Mouse (Mus musculus) fat pad, adult 2 months (tissue): ENCODE data around the gene Arv1.

Source experiments
- DNase-seq: peaks from one replicate; pipeline ENCODE4 v3.0.0-alpha.2; 2011; ENCODE audit warnings: low read depth, low spot score; ENCODE audit errors: extremely low read depth

Arv1 gene

GRCm38 (mm10) chr8:124721862-124722515 lies at the start of gene Arv1, which contains the start of gene Ttc13:
TSS of gene Arv1 (plus strand) at chr8:124722139.
TSS of gene Ttc13 (minus strand) at chr8:124721983.
- DNase-seq = peak; percentile 77

- DNase-seq = no peak
These were observed 49.6 kb upstream of the Arv1 start for GRCm38 (mm10) chr8:124672345-124672744.

GRCm38 (mm10) chr8:124676661-124677060 lies 45.3 kb upstream of the Arv1 start:
- DNase-seq = no peak

- DNase-seq = no peak
These were observed 44.9 kb upstream of the Arv1 start for GRCm38 (mm10) chr8:124677078-124677477.

GRCm38 (mm10) chr8:124677486-124677885 lies 44.5 kb upstream of the Arv1 start:
- no peak for DNase-seq

- no peak for DNase-seq
These were observed 43.7 kb upstream of the Arv1 start for GRCm38 (mm10) chr8:124678246-124678645.

- no peak for DNase-seq
These were observed 40.7 kb upstream of the Arv1 start for GRCm38 (mm10) chr8:124681077-124681791.

GRCm38 (mm10) chr8:124681792-124682157 lies 40.2 kb upstream of the Arv1 start:
- no peak for DNase-seq

GRCm38 (mm10) chr8:124682218-124682617 lies 39.7 kb upstream of the Arv1 start:
- no peak for DNase-seq

- DNase-seq = no peak
These were observed 33.0 kb upstream of the Arv1 start for GRCm38 (mm10) chr8:124688899-124689298.

- no peak for DNase-seq
These were observed 30.2 kb upstream of the Arv1 start for GRCm38 (mm10) chr8:124691706-124692105.

- DNase-seq = no peak
These were observed 26.4 kb upstream of the Arv1 start for GRCm38 (mm10) chr8:124695424-124696100.

GRCm38 (mm10) chr8:124700271-124700670 lies 21.7 kb upstream of the Arv1 start:
- DNase-seq = no peak

GRCm38 (mm10) chr8:124701023-124701422 lies 20.9 kb upstream of the Arv1 start:
- DNase-seq = no peak

- no peak for DNase-seq
These were observed 19.8 kb upstream of the Arv1 start for GRCm38 (mm10) chr8:124702183-124702582.

- DNase-seq = no peak
These were observed 18.4 kb upstream of the Arv1 start for GRCm38 (mm10) chr8:124703526-124703925.

- DNase-seq = no peak
These were observed 17.6 kb upstream of the Arv1 start for GRCm38 (mm10) chr8:124704376-124704775.

GRCm38 (mm10) chr8:124705823-124706222 lies 16.1 kb upstream of the Arv1 start:
- DNase-seq = no peak

- DNase-seq = no peak
These were observed 8.7 kb upstream of the Arv1 start for GRCm38 (mm10) chr8:124713207-124713606.

- no peak for DNase-seq
These were observed 6.2 kb upstream of the Arv1 start for GRCm38 (mm10) chr8:124715736-124716135.

GRCm38 (mm10) chr8:124720133-124720532 lies 1.8 kb upstream of the Arv1 start:
- no peak for DNase-seq
